In the genomic region with DNA sequence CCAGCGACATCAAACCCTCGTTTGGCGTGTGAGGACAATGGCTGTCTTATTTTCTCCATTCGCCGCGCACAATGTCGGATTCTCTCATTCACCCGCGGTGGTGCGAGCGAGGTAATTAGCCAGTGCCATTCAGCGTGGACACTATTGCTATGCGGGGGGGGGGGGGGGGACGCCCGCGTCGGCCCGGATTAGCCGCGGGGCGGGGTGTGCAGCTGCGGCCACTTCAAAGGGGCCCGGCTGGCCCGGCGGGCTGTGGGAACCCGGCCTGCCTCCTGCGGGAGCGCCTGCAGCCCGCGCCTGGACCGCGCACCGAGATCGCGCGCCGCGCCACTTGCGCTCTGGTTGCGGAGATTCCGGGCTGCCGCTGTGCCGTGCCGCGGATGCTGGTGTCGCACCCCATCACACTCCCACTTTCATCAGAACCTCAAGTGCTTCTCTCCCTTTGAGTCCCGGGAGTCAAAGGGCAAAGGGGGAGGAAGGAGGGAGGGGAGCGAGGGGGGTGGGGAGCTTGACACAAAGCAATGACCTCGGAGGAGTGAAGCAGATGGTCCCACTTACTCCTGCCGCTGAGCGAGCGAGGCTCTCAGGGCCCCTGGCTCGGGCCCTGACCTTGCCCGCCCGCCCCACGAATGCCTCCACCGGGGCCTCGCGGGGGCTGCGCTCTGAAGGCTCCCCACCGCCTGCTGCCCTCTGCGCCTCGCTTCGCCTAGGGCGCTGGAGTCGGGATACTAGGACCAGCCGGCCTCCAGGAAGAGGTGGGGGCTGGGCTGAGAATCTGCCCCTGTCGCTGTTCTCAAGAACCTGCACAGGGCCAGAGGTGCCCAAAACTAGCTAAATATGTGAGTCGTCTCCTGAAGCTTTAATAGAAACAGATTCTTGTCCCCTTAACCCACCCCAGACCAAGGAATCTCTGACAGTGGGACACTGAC, we compare ENCODE assay signal across 7 mouse cellular contexts. TPM values are rescaled to one million over a fixed set of nuclear protein-coding genes. Genes with fewer than 3 reads are reported as not detected.
DNase-seq lines count a peak whose midpoint lies in the region; ATAC-seq lines count a peak whose summit lies in the region.

No protein-coding gene starts in this region.

- peaks cover 3% of the 10 kb centered on the region; the same call in 1 of the 2 replicates for H3K4me1 ChIP-seq in liver, embryonic 13.5 days (replicated peaks)

- H3K27me3 ChIP-seq in liver, embryonic 13.5 days: peaks cover 81% of the 10 kb centered on the region

- no peaks in the 10 kb centered on the region for H3K36me3 ChIP-seq in liver, embryonic 13.5 days

- ATAC-seq in liver, embryonic 13.5 days (ENCODE audit: low read depth): no peak
- ATAC-seq in granulocyte monocyte progenitor cell, adult 5-6 weeks (replicated peaks; ENCODE audit: poor library complexity, severe bottlenecking): no peak

- WGBS in liver, embryonic 13.5 days (ENCODE audit: insufficient replicate concordance): 2% methylated on average over 56 of the region's 69 CpGs

- H3K4me2 ChIP-seq in liver, embryonic 13.5 days: peak overlapping the region; percentile 51

- no peaks in the 10 kb centered on the region for H3K9me3 ChIP-seq in liver, embryonic 13.5 days (replicated peaks)

- H3K4me3 ChIP-seq in liver, embryonic 13.5 days (replicated peaks): peak overlapping the region; percentile 39

- no peak overlapping the region for H3K27ac ChIP-seq in liver, embryonic 13.5 days

- H3K9ac ChIP-seq in liver, embryonic 13.5 days: no peak overlapping the region

- peak; percentile 36 for DNase-seq in left cerebral cortex, adult 18-20 months (ENCODE audit: low spot score in 2 of 2)
- no peak for DNase-seq in left cerebral cortex, adult 9 months (ENCODE audit: low spot score in 2 of 2)
- DNase-seq in embryo, embryonic 10.5 days (ENCODE audit: low spot score): peak; percentile 92
- peak; percentile 31 to 44 for DNase-seq in frontal cortex, postnatal 36 days (ENCODE audit: low spot score in 2 of 2)
- DNase-seq in liver, embryonic 13.5 days: no peak
- DNase-seq in right cerebral cortex, postnatal 4 days: peak; percentile 62

RNA-seq across cellular contexts. Expression of gene Igdcc3, which starts 22.0 kb away (rescaled TPM):
- 1 to 10 TPM; 1.4 to 1.7 TPM for total RNA-seq in left cerebral cortex, adult 18-20 months (2021)
- 0.15 TPM in 2 replicates for polyA plus RNA-seq in liver, embryonic 13.5 days (2015; fragmentation: Nextera tagmentation; extraction: Ambion mirVana)
- total RNA-seq in granulocyte monocyte progenitor cell, adult 5-6 weeks (2014; fragmentation: Nextera tagmentation): not detected in 2 replicates
- total RNA-seq in granulocyte monocyte progenitor cell, adult 5-6 weeks (2017): not detected in 2 replicates

RNA-seq across cellular contexts. Expression of gene Parp16, which starts 32.2 kb away (rescaled TPM):
- total RNA-seq in left cerebral cortex, adult 18-20 months (2021): 1 to 10 TPM; 4.0 to 4.3 TPM
- polyA plus RNA-seq in liver, embryonic 13.5 days (2015; fragmentation: Nextera tagmentation; extraction: Ambion mirVana): 8.2 and 9.2 TPM in 2 replicates
- 2.1 and 8.0 TPM in 2 replicates for total RNA-seq in granulocyte monocyte progenitor cell, adult 5-6 weeks (2014; fragmentation: Nextera tagmentation)
- total RNA-seq in granulocyte monocyte progenitor cell, adult 5-6 weeks (2017): 1.4 and 2.2 TPM in 2 replicates

Comparison
In these comparisons a context has a peak if more than half of its experiments do, and no peak if none do; other contexts are left out.
1. DNase-seq: peak in left cerebral cortex, adult 18-20 months (2 of 2), embryo, embryonic 10.5 days (single experiment), frontal cortex, postnatal 36 days (2 of 2) and right cerebral cortex, postnatal 4 days (single experiment); none in left cerebral cortex, adult 9 months (0 of 2) and liver, embryonic 13.5 days (single experiment).